Mouse (Mus musculus): ENCODE results near the gene Ctcf.

GRCm38 (mm10) chr8:105609771-105610170, 26.6 kb upstream of the Ctcf start:
- TF ChIP-seq CTCF (conservative IDR thresholded peaks at IDR 0.05; ENCODE audit: insufficient read depth, insufficient read length, low read depth, low read length) (no peak), POLR2A (IDR thresholded peaks at IDR 0.05; ENCODE audit: low read depth, low read length) (no peak)
